Mouse (Mus musculus) G1E (cell line): ENCODE data around the gene Smox.

ENCODE experiments used
- CTCF ChIP-seq: IDR thresholded peaks from 2 replicates; pipeline ENCODE4 v1.5.1; 2012; ENCODE audit warnings: low read depth, low read length, inconsistent platforms, mixed read lengths
- GATA1 ChIP-seq: IDR thresholded peaks from 2 replicates; pipeline ENCODE4 v1.6.1; 2012; ENCODE audit warnings: borderline replicate concordance, low read length, inconsistent platforms, mixed read lengths
- GATA2 ChIP-seq: IDR thresholded peaks from 2 replicates; pipeline ENCODE4 v1.6.1; 2012; ENCODE audit warnings: low read depth, low read length, inconsistent platforms, borderline replicate concordance
- POLR2AphosphoS5 ChIP-seq: IDR thresholded peaks from 2 replicates; pipeline ENCODE4 v1.6.1; 2012; ENCODE audit warnings: low read depth, low read length, inconsistent platforms; ENCODE audit not compliant: insufficient replicate concordance
- TAL1 ChIP-seq: conservative IDR thresholded peaks from 2 replicates; pipeline ENCODE4 v1.6.1; 2012; ENCODE audit warnings: low read depth, low read length, inconsistent platforms, mixed read lengths

DNA sequence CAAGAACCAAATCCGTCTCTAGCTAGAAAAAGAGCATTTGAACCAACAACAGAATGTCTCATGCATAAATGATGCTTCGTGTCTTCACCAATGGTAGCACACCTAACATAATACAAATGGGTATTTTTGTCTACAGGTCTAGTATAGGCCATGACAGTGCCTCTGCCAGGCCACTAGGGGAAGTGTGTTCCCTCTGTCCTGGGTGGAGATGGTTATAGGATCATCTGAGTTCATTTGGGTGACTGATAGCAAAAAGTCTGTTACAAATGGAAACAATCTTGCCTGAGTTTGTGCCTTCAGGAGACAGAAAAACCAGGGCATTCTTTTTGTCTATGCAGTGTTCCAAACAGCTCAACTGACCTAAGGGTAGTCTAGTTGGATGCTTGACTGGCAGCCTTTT is 2.4 kb upstream of the Smox start:
- TF ChIP-seq CTCF (no peak), POLR2AphosphoS5 (no peak), TAL1 (no peak), GATA2 (no peak), GATA1 (no peak)
